Mouse (Mus musculus) ES-E14 (cell line): ENCODE measurements around the gene Eef1g.

Experiments used
- CHD2 ChIP-seq: IDR thresholded peaks from 2 replicates; pipeline ENCODE4 v1.6.1; 2014; ENCODE audit warnings: mild to moderate bottlenecking, low read depth, low read length, inconsistent platforms
- HCFC1 ChIP-seq: IDR thresholded peaks from 2 replicates; pipeline ENCODE4 v1.6.1; 2012; ENCODE audit warnings: low read length, inconsistent platforms, borderline replicate concordance; ENCODE audit not compliant: insufficient read depth
- MAFK ChIP-seq: IDR thresholded peaks from 2 replicates; pipeline ENCODE4 v1.6.1; 2014; ENCODE audit warnings: mild to moderate bottlenecking, low read depth, low read length, inconsistent platforms; ENCODE audit not compliant: insufficient read depth
- ZNF384 ChIP-seq: IDR thresholded peaks from 2 replicates; pipeline ENCODE4 v1.6.1; 2012; ENCODE audit warnings: low read depth, low read length, inconsistent platforms

DNA sequence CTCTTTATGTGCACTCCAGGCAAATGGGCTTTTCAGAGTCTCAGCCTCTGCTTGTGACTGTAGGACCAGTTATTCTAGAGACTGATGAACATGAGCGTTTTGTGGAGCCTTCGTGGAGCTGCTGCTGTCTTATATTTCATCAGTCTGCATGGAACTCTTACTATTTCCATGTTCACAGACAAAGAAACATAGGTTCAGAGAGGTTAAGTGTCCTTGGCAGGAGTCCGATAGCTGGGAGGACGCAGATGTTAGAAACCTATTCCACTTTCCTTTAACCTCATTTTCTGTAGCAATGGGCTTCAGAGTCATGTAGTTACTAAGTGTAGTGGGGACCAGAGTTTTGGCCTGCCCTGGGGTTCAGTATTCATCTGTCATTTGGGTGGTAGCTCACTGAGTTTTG is 32.4 kb downstream of the Eef1g start:
- TF ChIP-seq ZNF384 (no peak), HCFC1 (no peak), MAFK (no peak), CHD2 (no peak)
